Mouse (Mus musculus) embryonic fibroblast, embryonic 13.5 days (primary cell): ENCODE measurements at regions not wholly inside any gene's neighbourhood (a gene's known extent, or its start where the extent isn't known, plus 50 kb on each side); places are given as distances from the start of the nearest gene placed in this dataset.

Experiments
- CTCF ChIP-seq: IDR thresholded peaks from 2 replicates; pipeline ENCODE4 v1.5.1; 2011; ENCODE audit warnings: mild to moderate bottlenecking, control low read depth, low read length, moderate library complexity, borderline replicate concordance; ENCODE audit not compliant: insufficient read depth
- POLR2A ChIP-seq: IDR thresholded peaks from 2 replicates; pipeline ENCODE4 v1.6.1; 2011; ENCODE audit warnings: low read depth, mild to moderate bottlenecking, control low read depth, low read length, moderate library complexity

GRCm38 (mm10) chr3:41164736-41165135 lies 81.9 kb upstream of the Pgrmc2 start:
- TF ChIP-seq POLR2A = no peak
- TF ChIP-seq CTCF = no peak
